Mouse (Mus musculus) kidney, postnatal 25 days (tissue): ENCODE results near the gene Scube2.
A peak's percentile ranks its signal among the peaks of the same experiment; 100 is the strongest.

Experiments
- DNase-seq, 2 experiments: peaks; one replicate each; pipeline ENCODE4 v3.0.0; 2021; ENCODE audit warnings: mixed read lengths in 2 of 2

The Scube2 gene

DNA sequence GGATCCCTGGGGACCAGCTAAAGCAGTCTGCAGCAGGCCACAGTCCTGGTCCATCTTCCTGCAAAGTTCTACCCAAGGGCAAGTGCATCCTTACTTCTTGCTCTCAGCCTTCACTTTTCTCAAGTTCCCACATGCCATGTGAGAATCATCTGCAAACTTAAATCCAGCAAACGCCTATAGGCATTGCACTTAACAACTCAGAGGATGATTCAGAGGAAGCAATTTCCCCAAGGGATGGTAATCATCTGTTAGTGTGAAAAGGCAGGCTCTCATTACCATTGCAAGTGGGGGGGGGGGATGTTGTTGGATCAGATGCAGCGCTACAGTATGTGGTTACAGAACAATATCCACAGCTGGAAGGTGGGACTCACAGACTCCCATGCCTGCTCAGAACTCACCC, 70.9 kb downstream of the Scube2 start:
- no peak for DNase-seq

DNA sequence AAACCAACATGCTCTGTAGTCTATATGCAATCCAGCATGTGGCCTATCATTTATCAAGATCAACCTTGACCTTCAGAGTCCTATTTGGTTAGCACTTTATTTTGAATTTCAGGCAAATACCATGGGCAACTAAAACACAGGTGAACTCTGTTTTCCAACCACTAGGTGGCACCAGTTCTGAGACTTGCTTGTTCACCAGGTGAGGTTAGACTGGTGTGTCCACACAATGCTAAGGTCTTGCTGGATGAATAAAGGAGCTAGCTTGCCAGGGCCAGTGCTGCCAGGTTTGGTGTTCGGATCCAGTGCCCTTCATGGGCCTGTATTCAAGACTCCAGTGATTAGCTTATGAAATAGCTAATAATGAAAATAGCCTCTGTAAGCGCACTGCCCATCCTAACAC, 72.7 kb downstream of the Scube2 start:
- DNase-seq = peak; percentile 64 to 80

DNA sequence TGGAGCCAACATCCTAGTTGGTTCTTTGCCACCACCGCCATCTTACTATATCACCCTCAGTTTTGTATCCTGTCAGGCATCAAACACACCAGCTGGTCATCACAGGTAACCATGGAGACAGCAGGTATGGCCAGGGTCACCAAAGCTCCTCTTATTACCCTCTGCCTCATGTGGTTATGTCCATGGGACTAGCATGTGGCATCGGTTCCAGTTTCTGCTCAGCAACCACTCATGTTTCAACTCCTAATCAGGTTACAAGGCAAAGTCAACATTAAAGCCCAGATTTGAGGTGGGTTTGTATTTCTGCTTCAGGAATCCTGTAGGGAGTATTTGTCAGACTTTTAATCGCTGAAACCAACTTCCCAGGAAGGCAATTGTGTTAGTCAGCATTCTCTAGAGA, 74.7 kb downstream of the Scube2 start:
- no peak for DNase-seq

DNA sequence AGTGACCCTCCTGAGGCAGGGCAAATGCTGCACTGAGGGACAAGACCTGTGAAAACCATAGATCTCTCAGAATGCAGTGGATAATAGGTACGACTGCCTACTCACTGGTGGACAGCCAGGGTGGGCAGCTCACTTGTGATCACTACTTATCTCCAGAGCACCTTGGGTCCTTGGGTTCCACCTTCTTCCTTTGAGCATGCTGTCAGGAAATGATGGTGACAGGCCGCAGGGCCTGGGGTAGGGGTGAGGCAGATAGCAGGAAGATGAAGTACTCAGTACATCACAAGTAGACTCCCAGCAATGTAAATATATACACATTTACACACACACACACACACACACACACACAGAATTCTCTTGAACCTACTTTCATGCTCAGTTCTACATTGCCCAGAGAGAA, 77.6 kb downstream of the Scube2 start:
- DNase-seq = no peak

DNA sequence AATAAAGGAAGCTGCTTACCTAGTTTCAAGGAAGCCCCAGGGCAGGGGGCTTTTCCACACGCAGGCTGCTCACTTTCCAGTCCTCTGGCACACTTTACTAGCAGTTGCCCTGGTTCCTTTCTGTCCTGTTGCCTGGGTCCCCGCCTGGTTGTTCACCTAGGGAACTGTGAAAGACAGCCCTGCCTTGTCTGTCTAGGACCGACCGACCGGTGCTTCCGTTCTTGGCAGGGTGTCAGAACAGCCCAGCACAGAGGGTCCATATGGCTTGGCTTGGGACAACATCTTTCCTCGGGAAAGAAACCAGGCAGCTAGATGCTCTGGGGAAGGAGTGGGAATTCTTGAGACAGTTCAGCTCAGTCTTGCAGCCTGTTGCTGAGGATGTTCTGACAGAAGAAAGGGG, 82.2 kb downstream of the Scube2 start:
- DNase-seq = no peak

DNA sequence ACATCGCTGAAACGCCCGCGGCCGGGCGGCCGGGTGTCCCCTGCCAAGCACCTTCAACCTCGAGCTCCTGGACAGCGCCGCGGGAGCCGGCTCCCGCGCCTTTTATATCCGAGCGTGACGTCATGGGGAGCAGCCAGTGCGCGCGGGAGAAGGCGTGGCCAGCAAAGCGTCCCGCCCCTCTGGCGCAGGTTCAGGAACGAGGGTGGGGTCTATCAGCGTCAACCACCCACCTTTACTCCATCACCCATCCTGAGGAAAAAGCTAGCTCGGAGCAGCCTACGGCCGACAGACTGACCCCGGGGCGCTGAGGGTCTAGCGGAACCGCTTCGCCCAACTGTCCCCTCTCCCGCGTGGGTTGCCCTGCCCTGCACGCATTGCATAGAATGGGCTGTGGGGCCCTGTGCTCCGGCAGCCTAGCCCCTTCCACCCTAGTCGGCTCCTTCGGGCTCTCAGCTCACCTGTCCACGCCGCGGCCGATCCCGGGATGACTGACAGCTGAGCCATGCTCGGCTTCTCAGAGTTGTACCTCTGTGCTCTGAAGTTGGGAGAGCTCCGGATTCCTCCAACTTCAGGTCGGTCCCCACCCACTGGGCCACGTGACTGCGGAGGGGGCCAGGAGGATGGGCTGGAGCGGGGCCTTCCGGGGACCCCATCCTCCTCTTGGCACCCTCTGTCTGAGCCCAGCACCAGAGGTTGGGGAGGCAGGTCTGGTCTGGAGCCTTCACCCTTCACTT, 83.8 kb downstream of the Scube2 start, which contains the start of gene Nrip3:
Nrip3 (minus strand) TSS at position 556 of the 734 bp plus-strand sequence.
- DNase-seq = peak; percentile 79 to 80

DNA sequence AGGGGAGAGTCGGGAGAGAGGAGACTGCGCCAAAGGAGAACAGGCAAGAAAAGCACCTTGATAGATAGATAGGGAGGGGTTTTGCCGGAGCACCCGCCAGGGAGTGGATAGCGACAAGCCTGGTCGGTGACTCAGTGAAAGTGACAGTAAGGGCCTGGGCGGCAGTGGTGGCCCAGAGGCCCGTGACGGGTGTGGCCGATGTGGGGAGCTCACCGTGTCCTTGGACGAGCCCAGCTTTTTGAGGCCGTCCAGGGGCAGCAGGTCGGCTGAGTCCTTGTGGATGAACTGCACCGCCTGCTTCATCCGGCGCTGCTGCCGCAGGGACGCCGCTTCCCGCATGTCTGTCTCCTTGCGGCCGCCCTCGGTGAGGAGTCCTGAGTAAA, 84.4 kb downstream of the Scube2 start:
- DNase-seq = no peak

DNA sequence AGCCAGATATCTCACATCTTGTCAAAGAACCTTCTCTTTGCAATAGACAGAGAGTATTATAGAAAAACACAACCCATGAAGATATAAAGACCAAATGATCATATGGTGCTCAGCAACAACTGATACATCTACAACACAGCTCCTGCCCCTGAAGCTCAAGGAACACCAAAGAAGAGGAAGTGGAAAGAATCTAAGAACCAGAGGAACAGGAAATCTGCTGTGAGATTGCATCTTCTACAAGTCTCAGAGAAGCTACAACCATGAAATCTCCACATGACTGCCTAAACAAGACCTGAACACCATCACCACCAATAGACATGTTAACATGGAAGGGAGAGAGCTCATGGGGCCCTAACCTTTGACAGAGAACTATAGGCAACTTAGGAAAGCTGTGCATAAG, 93.2 kb downstream of the Scube2 start:
- no peak for DNase-seq

DNA sequence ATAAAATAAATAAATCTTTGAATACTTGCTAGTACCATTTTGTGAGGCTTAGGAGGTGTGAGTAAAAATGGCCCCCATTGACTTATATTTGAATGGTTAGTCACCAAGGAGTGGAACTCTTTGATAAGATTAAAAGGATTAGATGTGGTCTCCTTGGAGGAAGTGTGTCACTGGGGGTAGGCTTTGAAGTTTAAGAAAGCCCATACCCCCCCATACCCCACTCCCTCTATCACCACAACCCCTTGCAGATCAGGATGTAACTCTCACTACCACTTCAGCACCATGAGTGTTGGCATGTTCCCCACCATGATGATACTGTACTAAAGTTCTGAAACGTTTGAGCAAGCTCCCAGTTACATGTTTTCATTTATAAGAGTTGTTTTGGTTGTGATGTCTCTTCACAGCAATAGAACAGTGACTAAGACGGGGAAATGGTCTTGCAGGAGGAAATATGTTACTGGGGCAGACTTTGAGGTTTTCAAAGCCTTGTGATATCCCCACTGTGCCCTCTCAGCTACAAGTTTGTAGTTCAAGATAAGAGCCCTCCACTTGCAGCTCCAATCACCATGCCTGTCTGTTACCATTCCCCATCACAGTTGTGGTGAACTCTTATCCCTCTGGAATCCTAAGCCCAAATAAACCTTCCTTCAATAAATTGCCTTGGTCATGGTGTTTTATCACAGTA, 96.6 kb downstream of the Scube2 start:
- DNase-seq = no peak

DNA sequence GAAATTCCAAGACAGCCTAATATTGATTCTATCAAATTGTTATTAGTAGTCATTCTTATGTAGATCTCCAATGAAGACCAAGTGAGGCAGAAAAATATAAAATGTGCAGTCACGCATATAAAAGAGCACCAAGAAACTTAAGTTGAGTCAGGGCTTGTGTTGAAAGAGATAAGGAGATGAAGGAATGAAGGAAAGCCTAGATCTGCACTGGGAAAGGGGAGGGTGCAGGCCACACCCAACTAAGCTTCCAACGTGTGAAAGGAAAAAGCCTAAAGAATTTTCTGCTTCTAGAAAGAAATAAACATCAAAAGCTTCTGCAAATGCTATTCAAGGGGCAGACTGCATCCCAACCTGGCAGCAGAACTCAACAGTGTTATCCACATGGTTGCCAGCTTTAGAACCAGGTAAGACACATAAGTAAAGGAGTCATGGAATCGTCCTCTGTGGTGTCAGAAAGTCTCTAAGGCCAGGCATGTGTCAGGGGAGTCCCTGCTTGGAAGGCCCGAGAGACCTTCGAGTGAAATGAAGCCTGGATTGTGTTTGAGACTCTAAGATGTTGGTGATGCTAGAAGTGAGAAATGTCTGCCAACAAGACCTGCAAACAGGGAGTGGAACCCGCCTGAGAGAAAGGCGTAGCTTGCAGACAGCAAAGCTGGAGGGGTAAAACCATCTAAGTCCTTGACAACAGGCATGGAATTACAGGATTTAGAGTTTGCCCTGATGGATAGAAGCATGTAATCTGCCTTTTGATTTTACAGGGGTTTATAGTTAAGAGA, 97.7 kb downstream of the Scube2 start:
- DNase-seq = no peak

DNA sequence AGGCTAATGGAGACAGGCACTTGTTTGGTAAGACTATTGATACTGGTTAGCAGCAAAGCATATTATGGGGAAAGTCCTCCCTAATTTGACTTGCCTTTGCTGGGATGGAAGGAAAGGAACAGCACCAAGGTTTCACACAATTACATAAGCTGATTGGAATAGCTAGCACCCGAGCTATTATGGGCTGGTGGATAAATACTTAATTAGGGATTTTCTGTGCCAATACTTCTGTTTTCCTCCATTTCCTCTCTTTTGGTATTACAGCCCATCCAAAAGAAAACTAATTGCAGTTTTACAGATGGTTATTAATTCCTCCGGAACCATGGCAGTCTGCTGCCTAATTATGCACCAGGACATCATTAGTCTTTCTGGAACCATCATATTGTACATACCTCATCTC, 101.5 kb downstream of the Scube2 start:
- DNase-seq = no peak

DNA sequence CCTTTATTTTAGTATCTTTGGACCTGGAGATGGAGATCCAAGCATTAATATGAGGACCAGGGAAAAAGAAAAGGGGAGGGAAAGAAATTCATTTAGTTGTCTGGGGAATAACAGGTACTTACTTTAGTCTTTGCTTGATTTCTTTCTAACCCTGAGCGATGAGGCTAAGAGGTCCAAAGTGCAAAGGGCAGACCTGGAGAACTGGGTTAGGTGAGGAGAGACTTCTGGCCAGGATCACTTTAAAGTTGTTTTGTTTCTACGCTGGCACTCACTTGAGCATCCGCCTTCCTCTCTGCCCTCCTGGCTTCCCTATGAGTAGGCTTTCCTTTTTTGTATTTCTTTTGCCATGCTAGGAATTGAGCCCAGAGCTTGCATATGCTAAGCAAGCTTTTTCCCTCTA, 109.2 kb downstream of the Scube2 start:
- DNase-seq = peak; percentile 65 to 67

DNA sequence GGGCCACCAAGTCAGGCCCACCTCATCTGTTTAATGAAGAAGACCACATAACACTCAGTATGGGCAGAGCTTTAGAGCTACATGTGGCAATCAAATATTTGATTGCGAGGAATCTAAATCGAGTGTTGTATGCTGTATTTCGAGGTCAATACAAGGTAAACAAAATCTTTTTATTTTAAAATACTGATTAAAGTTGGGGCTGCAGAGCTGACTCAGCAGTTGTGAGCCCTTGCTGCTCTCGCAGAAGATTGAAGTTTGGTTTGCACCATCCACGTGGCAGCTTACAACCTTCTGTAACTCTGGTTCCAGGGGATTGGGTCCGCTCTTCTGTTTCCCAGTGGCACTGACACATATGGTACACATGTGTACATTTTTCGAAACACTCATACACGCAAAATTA, 111.4 kb downstream of the Scube2 start:
- DNase-seq = no peak

DNA sequence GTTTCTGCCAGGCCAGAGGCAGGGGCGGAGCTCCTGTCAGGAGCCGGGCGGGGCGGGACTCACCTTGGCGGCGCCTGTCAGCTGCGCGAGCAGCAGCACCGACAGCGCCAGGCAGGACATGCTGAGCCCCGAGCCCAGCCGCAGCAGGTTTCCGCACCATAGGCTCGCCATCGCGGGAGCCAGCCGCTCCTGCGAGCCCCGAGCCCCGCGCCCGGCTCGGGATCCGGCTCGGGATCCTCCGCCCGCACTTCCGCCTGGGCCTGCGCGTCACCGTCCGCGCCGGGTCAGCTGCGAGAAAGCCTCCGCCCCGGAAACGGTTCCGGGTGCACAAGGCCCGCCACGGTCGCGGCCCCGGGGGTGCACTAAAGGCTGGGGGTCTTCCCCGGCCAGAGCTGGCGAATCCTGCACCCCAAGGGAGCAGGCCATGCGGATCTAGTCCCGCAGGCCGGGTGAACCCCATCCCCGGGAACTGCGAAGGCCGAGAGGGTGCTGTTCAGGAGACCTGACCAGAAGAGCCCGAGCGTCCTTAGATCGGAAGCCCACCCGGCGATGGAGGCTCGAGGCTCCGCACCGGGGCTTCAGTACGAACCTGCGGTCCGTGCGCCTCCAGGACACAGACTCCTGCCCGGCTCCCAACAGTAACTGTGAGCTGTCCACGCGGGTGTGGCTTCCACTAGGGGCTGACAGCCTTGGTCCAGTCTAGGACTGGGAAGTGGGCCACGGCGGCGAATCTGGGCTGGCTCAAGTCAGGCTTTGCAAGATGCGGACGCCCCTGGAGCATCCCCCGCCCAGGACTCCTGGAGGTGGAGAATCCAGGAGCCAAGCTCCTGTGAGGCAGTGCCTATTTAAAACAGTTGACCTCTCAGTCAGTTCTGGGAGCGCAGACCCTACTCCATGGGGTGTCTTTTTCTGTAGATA, 113.2 kb downstream of the Scube2 start, which contains the start of gene Tmem9b:
Tmem9b (minus strand) TSS at position 868 of the 918 bp plus-strand sequence.
- peak; percentile 83 to 92 for DNase-seq

DNA sequence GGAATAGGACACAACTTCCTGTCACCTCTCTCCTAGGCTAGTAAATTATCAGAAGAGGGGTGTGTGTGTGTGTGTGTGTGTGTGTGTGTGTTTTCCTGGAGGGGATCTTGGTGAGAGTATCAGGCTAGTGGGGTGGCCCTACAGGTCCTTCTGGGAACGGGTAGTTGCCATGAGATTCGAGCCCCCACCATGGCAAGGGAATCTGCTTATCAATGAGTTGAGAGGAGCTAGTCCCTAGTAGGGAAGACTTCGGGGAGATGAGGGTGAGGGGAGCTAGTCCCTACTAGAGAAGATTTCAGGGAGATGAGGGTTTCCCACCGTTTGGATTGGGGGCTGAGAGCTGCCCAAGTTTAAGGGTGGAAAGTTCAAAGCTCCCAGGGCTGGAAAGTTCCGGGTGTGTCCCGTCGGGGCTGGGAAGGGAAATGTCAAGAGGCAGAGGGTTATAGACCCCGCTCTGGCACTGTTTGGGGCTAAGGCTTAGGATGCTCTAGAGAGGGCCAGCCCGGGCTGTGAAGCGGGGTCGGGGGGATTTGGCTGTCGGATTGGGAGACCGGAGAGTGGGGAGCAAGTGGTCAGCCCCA, 114.0 kb downstream of the Scube2 start:
- DNase-seq = peak; percentile 32 to 39
